Mouse (Mus musculus) ES-E14 (cell line): Measurements from ENCODE around the gene Eif4ebp2. TPM values are rescaled to one million over a fixed set of nuclear protein-coding genes. Genes with fewer than 3 reads are reported as not detected.

Source experiments
- DNase-seq: peaks from one replicate; pipeline ENCODE4 v3.0.0-alpha.2; 2013; ENCODE audit warnings: low read depth, low spot score
- H3K27ac ChIP-seq: 2 replicates; pipeline ENCODE4 v1.5.1; 2012; ENCODE audit warnings: low read depth, mild to moderate bottlenecking, low read length, moderate library complexity, mixed read lengths; ENCODE audit not compliant: poor library complexity, insufficient read depth, severe bottlenecking
- H3K36me3 ChIP-seq: 2 replicates; pipeline ENCODE4 v1.6.1; 2012; ENCODE audit warnings: mild to moderate bottlenecking, low read length, moderate library complexity, mixed read lengths; ENCODE audit not compliant: control insufficient read depth, poor library complexity, insufficient read depth, severe bottlenecking
- H3K4me1 ChIP-seq, 2 experiments: fragments of 150-350 bp in 1 of 2; sonication (generic) in 1 of 2; 2 replicates each; pipeline ENCODE4 v1.6.1; 2012; ENCODE audit warnings: low read length in 2 of 2, mild to moderate bottlenecking in 1 of 2, mixed read lengths in 1 of 2; ENCODE audit not compliant: control insufficient read depth in 2 of 2, insufficient read depth in 2 of 2, poor library complexity in 1 of 2
- H3K4me3 ChIP-seq, 2 experiments: fragments of 150-350 bp in 1 of 2; sonication (generic) in 1 of 2; 2 replicates each; pipeline ENCODE4 v1.5.1; 2012; ENCODE audit warnings: low read length in 2 of 2, low read depth in 1 of 2, mild to moderate bottlenecking in 1 of 2, mixed read lengths in 1 of 2; ENCODE audit not compliant: insufficient read depth in 1 of 2, poor library complexity in 1 of 2, severe bottlenecking in 1 of 2
- H3K9ac ChIP-seq: 2 replicates; pipeline ENCODE4 v1.6.1; 2012; ENCODE audit warnings: low read depth, mild to moderate bottlenecking, low read length, mixed read lengths; ENCODE audit not compliant: poor library complexity, insufficient read depth, severe bottlenecking
- H3K9me3 ChIP-seq: fragments of 150-350 bp; sonication (generic); 2 replicates; pipeline ENCODE4 v1.6.1; 2012; ENCODE audit warnings: low read depth, mild to moderate bottlenecking, low read length; ENCODE audit not compliant: control insufficient read depth, insufficient read depth
- CHD2 ChIP-seq: IDR thresholded peaks from 2 replicates; pipeline ENCODE4 v1.6.1; 2014; ENCODE audit warnings: mild to moderate bottlenecking, low read depth, low read length, inconsistent platforms
- HCFC1 ChIP-seq: IDR thresholded peaks from 2 replicates; pipeline ENCODE4 v1.6.1; 2012; ENCODE audit warnings: low read length, inconsistent platforms, borderline replicate concordance; ENCODE audit not compliant: insufficient read depth
- MAFK ChIP-seq: IDR thresholded peaks from 2 replicates; pipeline ENCODE4 v1.6.1; 2014; ENCODE audit warnings: mild to moderate bottlenecking, low read depth, low read length, inconsistent platforms; ENCODE audit not compliant: insufficient read depth
- ZC3H11A ChIP-seq: IDR thresholded peaks from 2 replicates; pipeline ENCODE4 v1.6.1; 2012; ENCODE audit warnings: low read depth, mild to moderate bottlenecking, inconsistent platforms, low read length, borderline replicate concordance
- ZNF384 ChIP-seq: IDR thresholded peaks from 2 replicates; pipeline ENCODE4 v1.6.1; 2012; ENCODE audit warnings: low read depth, low read length, inconsistent platforms
- in situ Hi-C, 2 experiments: fragments of 600-800 bp; cut with MboI; formaldehyde crosslinking; loops; one replicate each; pipeline ENCODE4 v1.15.1; 2025; ENCODE audit warnings: low sequenced_read_pairs in 2 of 2, inconsistent platforms in 1 of 2; ENCODE audit not compliant: unreplicated experiment in 2 of 2
- total RNA-seq: library from RNA; depleted of rRNA; stranded (reverse); fragments of 300-350 nt; gene quantifications from 2 replicates; pipeline ENCODE4 v1.2.3, GENCODE M21; 2012

Eif4ebp2 gene
- total RNA-seq, 1 experiment, result 32.3 TPM

DNA sequence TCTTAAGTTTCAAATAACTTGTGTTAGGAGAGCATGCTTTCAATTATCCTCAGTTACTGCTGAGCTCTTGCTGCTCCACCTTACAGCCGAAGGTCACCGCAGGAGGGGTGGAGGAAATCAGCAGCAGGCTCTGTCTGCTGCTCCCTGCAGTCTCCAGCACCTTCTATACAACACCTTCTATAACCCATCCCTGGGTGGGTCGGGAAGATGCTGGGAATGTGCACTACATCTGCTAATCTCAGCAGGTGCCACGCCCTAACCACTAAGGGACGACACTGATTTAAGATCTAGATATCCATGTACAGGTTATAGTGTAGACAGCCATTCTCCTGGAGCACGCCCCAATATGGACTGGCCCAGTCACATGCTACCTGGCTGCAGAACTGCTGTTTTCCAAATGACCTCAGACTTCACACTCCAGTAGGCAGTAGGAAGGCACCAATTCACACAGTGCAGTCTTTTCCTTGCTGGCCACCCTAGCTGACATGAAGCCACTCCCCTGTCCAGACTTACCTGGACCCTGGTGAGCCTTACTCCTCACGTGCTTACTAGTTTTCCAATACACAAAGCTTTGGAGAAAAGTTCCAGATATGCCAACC lies 12.2 kb downstream of the Eif4ebp2 start:
- no peak for TF ChIP-seq MAFK
- H3K9me3 ChIP-seq, result no peaks in the 10 kb centered on the region
- in situ Hi-C loops, result no loop called here
- no peak overlapping the region for H3K9ac ChIP-seq
- H3K36me3 ChIP-seq, result peaks cover 14% of the 10 kb centered on the region; the same call in 1 of the 2 replicates
- H3K4me3 ChIP-seq, result no peak overlapping the region
- H3K27ac ChIP-seq, result no peak overlapping the region
- no peak for DNase-seq
- peaks cover 3 to 18% of the 10 kb centered on the region in 2 experiments; a peak in 3 of 4 replicates for H3K4me1 ChIP-seq

DNA sequence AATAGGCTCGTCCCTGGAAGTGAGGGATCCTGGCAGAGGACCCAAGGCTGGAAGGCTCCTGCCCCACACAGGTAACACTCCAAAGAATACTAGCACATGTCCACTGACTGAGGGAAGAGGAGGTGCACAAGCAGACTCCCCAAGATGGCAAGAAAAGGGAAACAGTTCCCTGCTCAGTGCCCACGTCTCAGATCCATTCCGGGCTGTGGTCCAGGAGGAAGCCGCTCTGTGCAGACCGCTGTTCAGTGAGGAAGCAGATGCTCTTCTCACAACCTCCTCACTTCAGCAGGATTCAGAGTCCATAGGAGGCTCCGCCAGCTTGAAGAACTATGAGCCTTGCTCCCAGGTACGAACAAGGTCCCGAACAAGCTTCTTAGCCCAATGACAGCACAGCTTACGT lies 21.1 kb downstream of the Eif4ebp2 start:
- no peak overlapping the region for H3K9ac ChIP-seq
- H3K27ac ChIP-seq, result no peak overlapping the region
- peaks cover 48% of the 10 kb centered on the region for H3K36me3 ChIP-seq
- peaks cover 0 to 2% of the 10 kb centered on the region in 2 experiments; a peak in 1 of 4 replicates for H3K4me1 ChIP-seq
- no peak for DNase-seq
- TF ChIP-seq ZNF384, result no peak
- no peak for TF ChIP-seq MAFK
- no peak for TF ChIP-seq HCFC1
- no peak for TF ChIP-seq CHD2
- TF ChIP-seq ZC3H11A, result no peak
- no peaks in the 10 kb centered on the region for H3K9me3 ChIP-seq
- H3K4me3 ChIP-seq, result no peak overlapping the region
- in situ Hi-C loops, result no loop called here

DNA sequence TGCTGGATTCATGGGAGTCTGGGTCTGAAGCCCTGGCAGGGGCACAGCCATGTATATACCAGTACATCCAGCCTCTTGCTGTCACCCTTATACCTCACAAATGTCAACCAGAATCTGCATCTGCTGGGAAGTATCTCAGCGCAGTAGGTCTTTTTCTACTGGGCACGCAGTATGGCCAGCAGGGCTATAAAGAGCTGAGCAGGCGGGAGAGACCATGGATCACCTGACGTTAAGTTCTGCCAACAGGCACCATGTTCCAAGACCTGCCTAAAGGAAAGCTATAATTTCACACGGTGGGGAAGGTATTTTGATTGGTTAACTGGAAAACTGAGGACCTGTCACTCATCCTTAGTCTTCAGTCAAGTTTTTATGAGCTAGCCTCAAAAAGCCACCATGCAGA lies 23.4 kb downstream of the Eif4ebp2 start:
- H3K9ac ChIP-seq, result no peak overlapping the region
- H3K27ac ChIP-seq, result no peak overlapping the region
- H3K4me3 ChIP-seq, result no peak overlapping the region
- H3K4me1 ChIP-seq, result peaks cover 0 to 5% of the 10 kb centered on the region in 2 experiments; a peak in 1 of 4 replicates
- in situ Hi-C loops, result no loop called here
- H3K9me3 ChIP-seq, result no peaks in the 10 kb centered on the region
- no peak for TF ChIP-seq MAFK
- no peak for TF ChIP-seq HCFC1
- no peak for TF ChIP-seq CHD2
- TF ChIP-seq ZNF384, result no peak
- TF ChIP-seq ZC3H11A, result no peak
- DNase-seq, result no peak
- peaks cover 56% of the 10 kb centered on the region for H3K36me3 ChIP-seq

DNA sequence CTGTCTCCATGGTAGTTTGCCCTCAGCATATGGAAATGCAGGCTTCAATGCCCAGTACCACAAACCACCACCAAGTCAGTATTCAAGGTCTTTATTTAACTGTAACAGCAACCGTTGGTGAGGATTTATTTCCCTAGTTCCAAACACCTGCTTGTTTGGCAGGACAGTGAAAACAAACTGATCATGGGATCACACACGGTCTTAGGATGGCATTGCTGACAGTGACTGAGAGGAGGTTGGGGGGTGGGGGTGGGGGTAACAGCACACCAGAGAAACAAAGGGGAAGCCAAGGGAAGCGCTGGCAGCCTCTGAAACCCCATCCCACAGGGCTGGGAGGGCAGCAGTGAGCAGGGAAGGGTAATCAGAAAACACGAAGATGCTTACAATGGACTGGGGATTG lies 24.0 kb downstream of the Eif4ebp2 start:
- Histone ChIP-seq H3K27ac (no peak overlapping the region), H3K9me3 (no peaks in the 10 kb centered on the region), H3K36me3 (peaks cover 57% of the 10 kb centered on the region), H3K4me1 (peaks cover 0 to 7% of the 10 kb centered on the region in 2 experiments; a peak in 1 of 4 replicates), H3K4me3 (no peak overlapping the region), H3K9ac (no peak overlapping the region)
- DNase-seq, result no peak
- TF ChIP-seq ZNF384 (no peak), HCFC1 (no peak), MAFK (no peak)
- in situ Hi-C loops, result no loop called here

DNA sequence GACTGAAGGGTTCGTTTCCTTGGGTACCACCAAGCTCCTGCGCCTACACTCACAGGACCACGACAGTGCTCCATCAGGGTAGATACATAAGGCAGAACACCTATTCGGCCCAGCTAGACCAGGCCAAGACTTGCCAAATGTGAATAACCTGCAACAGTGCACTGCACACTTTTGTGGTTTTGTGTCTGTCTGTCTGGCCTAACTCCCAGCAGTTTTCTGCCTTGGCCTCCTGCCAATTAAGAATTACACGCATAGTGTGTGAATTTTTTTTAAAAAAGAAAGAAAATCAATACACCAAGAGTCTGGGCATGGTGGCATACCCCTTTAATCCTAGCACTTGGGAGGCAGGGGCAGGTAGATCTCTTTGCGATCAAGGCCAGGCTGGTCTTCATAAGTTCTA lies 24.5 kb downstream of the Eif4ebp2 start:
- Histone ChIP-seq H3K9me3 (no peaks in the 10 kb centered on the region), H3K27ac (no peak overlapping the region), H3K4me3 (no peak overlapping the region), H3K4me1 (peaks cover 0 to 10% of the 10 kb centered on the region in 2 experiments; a peak in 1 of 4 replicates), H3K36me3 (peaks cover 57% of the 10 kb centered on the region), H3K9ac (no peak overlapping the region)
- no peak for TF ChIP-seq ZNF384
- in situ Hi-C loops, result no loop called here
- no peak for DNase-seq
